9 mouse cellular contexts compared by ENCODE assay signal in the genomic region with DNA sequence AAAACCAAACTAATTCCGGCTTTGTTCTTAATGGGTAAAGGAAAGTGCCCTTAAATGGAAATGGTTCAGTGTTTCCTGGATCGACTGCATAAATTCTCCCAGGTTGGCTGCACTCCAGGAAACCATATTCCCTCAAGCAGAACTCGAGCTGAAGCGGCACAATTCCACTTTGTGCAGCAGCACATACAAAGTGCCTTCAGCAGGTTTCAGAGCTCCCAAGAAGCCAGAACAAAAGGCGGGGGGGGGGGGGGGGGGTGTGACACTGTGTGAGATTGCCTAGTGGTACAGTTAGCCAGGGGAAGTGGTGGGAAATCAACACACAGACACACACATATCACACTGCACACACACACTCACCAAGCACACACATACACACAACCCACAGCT. TPM values are rescaled to one million over a fixed set of nuclear protein-coding genes. Genes with fewer than 3 reads are reported as not detected.
DNase-seq lines count a peak whose midpoint lies in the region; ATAC-seq lines count a peak whose summit lies in the region.
"Had no signal": no experiment of that assay in that cellular context is flagged by ENCODE, and none has a peak within 500 bp of the region (broad histone marks: within the 10 kb centered on the region; RNA-seq: fewer than 3 reads in every experiment).

No protein-coding gene starts in this region.

- H3K4me3 ChIP-seq in hindbrain, embryonic 13.5 days = no peak overlapping the region
- H3K4me3 ChIP-seq: liver, embryonic 13.5 days had no signal

- no peaks in the 10 kb centered on the region for H3K9me3 ChIP-seq in hindbrain, embryonic 13.5 days
- H3K9me3 ChIP-seq: liver, embryonic 13.5 days had no signal

- ATAC-seq in hindbrain, embryonic 13.5 days (ENCODE audit: low FRiP score) = peak; percentile 44; the same call in 1 of the 2 replicates

- H3K4me1 ChIP-seq in hindbrain, embryonic 13.5 days (replicated peaks) = peaks cover 19% of the 10 kb centered on the region
- H3K4me1 ChIP-seq: liver, embryonic 13.5 days had no signal

- H3K27me3 ChIP-seq in hindbrain, embryonic 13.5 days = peaks cover 11% of the 10 kb centered on the region

- WGBS in hindbrain, embryonic 13.5 days = 10% methylated on average over 5 of the region's 5 CpGs

- DNase-seq in adrenal gland, adult 2 months = peak; percentile 29
- no peak for DNase-seq in adrenal gland, adult 8-10 months
- DNase-seq in right cerebral cortex, adult 2 months (ENCODE audit: low spot score in 2 of 2) = peak; percentile 49 to 53
- no peak for DNase-seq in right cerebral cortex, postnatal 25 days
- peak; percentile 26 to 37 for DNase-seq in layer of hippocampus, postnatal 36 days
- peak; percentile 68 for DNase-seq in retina, postnatal 1 day
- no peak for DNase-seq in thymus, adult 18-20 months
- DNase-seq: liver, embryonic 13.5 days had no signal

- H3K4me2 ChIP-seq in hindbrain, embryonic 13.5 days = peak overlapping the region; percentile 15; the same call in 1 of the 2 replicates
- H3K4me2 ChIP-seq: liver, embryonic 13.5 days had no signal

- peak overlapping the region; percentile 58 for H3K27ac ChIP-seq in hindbrain, embryonic 13.5 days
- H3K27ac ChIP-seq: liver, embryonic 13.5 days had no signal

- H3K36me3 ChIP-seq in hindbrain, embryonic 13.5 days = no peaks in the 10 kb centered on the region
- H3K36me3 ChIP-seq: liver, embryonic 13.5 days had no signal

- no peak overlapping the region for H3K9ac ChIP-seq in hindbrain, embryonic 13.5 days
- H3K9ac ChIP-seq: liver, embryonic 13.5 days had no signal

RNA-seq across cellular contexts. Expression of gene Lamc2, which starts 5.7 kb away (rescaled TPM):
- total RNA-seq in adrenal gland, adult 2 months (2021) = 1 to 10 TPM in 1 of 2 experiments, under 1 TPM in 1; 0.75 to 3.1 TPM
- polyA plus RNA-seq in adrenal gland, adult 2 months (2012; rRNA removed) = 0.10 TPM in 1 of 2 replicates, not detected in the other
- total RNA-seq in adrenal gland, adult 8-10 months (2022) = 1 to 10 TPM in 1 of 4 experiments, under 1 TPM in 3; 0.37 to 1.4 (median 0.79) TPM
- polyA plus RNA-seq in hindbrain, embryonic 13.5 days (2015; fragmentation: Nextera tagmentation; extraction: Ambion mirVana) = 0.80 and 0.84 TPM in 2 replicates
- 1 to 10 TPM; 1.6 to 2.1 TPM for total RNA-seq in layer of hippocampus, postnatal 36 days (2021)

Comparison
In these comparisons a context has a peak if more than half of its experiments do, and no peak if none do; other contexts are left out.
1. DNase-seq: peak in adrenal gland, adult 2 months (single experiment), right cerebral cortex, adult 2 months (2 of 2), layer of hippocampus, postnatal 36 days (2 of 2) and retina, postnatal 1 day (single experiment); none in adrenal gland, adult 8-10 months (single experiment), right cerebral cortex, postnatal 25 days (single experiment) and thymus, adult 18-20 months (0 of 2).